Mouse (Mus musculus): ENCODE measurements at regions not wholly inside any gene's neighbourhood (a gene's known extent, or its start where the extent isn't known, plus 50 kb on each side); places are given as distances from the start of the nearest gene placed in this dataset.

DNA sequence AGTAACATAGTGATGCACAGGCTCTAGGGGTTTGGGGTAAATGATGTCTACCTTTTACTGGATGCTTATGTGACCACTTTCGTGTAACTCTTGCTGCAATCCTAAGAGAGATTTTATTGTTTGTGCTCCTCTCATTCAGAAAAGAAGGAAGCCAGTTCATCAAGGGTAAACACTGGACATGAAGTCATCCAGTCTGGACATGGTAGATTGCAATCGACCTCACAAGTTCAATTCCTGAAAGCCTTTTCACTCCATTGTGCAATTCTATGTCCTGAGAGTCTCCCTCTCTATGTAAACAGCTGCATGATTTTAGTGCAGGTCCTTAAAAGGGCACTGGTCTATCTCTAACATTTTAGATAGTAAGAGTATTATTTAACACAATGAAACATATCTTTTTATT, 73.5 kb upstream of the Gm16223 start:
- no peak for DNase-seq

DNA sequence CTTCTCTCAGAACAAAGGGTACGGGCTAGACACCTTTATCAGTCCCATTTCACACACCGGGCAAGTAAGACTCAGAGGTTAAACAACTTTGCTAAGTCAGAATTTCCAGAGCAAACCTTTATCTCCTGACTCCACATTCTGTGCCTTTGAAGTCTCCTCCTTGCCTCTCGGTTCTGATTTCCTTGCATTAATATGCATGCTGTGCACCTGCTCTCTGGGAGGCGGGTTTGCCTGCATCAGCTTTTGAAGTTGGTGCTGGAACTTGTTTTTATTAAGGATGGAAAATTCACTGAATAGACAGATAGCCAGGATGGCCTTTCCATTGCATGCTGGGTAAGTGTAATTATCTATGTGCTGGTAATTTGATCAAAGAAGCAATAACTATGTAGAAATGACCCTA, 84.2 kb upstream of the Gm16223 start:
- no peak for DNase-seq

DNA sequence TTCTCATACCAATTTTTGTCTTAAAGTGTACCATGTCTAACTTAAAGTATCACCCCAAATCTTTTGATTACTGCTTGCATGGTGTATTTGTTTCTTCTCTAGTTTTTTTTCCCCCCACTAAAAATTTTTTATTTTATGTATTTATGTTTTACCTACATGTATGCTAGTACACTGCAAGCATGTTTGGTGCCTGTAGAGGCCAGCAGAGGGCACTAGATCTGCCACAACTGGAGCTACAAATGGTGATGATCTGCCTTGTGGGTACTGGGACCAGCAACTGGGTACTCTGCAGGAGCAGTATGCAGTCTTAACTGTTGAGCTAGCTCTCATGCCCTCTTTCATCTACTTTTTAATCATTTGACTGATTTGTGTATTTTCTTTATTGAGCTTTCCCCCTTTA, 92.2 kb upstream of the Gm16223 start:
- peak in 1 of 2 experiments; percentile 1 for DNase-seq

DNA sequence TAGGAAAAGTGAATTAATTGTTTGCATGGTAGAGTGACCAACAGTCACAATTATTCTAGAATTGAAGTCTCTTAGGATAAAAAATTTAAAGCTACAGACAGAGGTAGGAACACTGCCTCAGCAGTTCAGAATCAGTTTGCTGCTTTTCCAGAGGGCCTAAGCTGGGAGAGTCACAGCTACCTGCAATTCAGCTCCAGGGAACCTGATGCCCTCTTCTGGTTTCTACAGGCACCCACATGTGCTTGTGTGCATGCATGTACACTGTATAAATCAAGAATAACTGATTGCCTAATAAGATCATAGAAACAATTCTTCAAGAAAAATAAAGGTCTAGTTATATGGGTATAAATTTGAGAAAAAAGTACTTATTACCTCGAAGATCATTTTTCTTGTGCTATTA, 96.6 kb upstream of the Gm16223 start:
- DNase-seq = peak; percentile 2 to 4

DNA sequence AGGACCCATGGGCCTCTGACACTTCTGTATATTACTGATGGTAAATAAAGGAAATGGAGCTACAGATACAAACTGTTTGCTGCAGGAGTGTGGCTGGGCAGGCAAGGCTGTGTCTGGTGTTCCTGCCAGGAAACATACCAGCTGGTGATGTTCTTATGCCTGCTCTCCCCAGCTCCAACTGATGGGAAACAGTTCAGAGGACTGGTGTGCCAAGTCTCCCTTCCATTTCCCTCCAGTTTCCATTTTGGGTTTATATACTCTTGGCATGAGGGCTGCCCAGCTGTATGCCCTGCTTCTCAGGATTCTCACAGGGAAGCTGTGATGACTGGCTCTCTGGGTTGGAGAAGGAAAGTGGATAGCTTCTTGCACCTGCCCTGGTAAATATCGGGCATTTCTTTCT, 100.8 kb upstream of the Gm16223 start:
- no peak for DNase-seq

DNA sequence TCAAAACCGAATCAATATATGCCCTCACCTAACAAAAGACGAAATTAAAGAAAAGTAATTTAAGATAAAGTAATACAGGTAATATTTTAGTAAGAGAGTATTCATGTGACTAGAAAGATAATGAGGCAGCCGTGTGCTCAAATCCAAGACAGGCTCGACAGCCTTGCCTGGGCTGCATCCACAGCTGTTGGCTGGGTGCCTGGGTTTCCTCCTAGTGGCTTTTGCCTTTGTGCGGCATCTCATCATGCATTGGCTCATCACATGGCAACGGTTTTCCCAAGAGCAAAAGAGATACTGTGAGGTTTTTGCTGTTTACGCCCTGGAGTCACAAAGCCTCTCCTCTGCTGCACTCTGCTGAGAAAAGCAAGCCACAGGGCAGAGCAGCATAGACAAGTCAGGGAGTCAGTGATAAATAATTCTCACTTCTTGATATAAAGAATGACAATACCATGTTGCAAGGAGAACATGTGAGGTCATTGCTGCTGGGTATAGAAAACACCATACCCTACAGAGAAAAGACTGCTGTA, 103.1 kb upstream of the Bod1l start:
- DNase-seq = no peak

DNA sequence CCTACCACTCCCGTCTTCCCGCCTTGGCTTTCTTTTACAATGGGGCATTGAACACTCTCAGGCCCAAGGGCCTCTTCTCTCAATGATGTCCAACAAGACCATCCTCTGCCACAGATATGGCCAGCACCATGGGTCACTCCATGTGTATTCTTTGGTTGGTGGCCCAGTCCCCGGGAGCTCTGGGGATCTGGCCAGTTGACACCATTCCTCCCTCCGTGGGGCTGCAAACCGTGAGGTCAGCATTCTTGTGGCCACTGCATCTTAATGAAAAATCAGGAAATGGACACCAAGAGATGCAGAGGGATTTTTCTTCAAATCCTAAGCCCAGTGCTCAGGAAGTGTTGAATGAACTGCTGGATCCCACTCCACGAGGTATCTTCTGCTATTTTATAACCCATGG, 99.3 kb upstream of the Bod1l start:
- DNase-seq = no peak

DNA sequence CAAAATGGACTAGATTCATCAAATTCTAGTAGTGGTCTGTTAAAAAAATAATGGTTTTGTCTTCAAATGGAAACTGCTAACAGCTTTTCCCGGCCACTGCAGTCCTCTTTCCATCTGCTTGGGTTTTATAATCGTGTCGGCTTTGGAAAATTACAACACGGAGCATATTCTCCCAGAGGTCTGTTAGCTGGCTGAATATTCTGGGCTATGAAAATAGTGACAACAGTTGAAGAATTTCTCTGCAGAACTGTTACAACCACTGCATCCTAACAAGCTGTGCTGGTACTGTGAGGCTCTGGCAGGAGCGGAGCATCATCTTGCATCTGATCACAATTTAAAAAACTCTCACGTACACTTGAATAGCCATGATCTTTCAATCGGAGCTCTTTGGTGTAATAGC, 98.0 kb upstream of the Bod1l start:
- DNase-seq = no peak

DNA sequence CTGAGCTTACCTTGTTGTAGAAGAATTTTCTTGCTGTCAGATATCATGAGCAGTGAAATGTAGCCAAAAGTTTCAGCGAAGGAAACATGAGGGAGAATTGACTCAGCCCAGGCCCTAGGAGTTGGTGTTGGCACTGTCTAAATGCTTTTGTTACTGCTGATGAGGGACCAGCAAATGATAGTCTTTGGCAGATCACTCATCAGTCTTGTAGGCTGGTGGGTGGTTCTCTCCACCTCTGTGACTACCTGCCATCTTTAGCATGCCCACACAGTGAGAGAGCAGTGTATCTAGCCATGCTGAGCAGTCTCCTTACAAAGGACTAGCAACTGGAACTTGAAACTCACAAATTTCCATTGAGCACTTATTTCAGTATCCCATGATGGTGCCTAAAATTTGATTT, 97.1 kb upstream of the Bod1l start:
- no peak for DNase-seq

DNA sequence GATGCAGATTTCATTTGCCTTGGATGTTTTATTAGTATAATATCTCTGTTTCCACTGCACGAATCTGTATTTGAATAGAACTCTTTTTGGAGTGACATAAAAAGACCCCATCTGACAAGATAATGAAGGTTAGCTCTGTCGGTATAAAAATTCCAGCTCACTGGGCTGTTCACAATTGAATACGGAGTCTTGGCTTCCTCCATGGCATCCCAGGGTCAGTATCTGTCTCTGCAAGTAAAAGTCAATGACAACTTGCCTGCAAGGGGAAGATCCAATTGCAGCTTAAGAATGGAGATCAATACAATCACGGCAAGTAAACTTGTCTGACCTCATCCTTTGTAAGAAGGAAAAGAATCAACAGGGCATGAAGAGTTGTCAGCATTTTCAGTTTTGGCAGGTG, 95.6 kb upstream of the Bod1l start:
- DNase-seq = no peak

DNA sequence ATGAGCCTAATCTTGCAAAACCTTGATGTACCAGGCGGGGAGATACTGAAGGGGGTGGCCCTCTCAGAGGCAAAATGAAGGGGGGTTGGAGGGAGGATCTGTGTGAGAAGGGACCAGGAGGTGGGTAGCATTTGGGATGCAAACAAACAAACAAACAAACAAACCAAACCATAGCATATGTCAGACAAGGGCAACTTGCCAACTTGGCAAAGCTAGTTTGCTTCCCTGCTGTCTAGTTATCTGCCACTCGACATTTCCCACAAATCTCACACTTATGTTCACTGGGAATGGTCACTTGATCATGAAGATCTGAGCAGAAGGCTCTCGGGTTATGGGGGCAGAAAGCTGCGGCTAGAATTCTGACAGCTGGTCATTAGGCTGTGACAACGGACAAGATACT, 65.9 kb upstream of the Bod1l start:
- DNase-seq = no peak

DNA sequence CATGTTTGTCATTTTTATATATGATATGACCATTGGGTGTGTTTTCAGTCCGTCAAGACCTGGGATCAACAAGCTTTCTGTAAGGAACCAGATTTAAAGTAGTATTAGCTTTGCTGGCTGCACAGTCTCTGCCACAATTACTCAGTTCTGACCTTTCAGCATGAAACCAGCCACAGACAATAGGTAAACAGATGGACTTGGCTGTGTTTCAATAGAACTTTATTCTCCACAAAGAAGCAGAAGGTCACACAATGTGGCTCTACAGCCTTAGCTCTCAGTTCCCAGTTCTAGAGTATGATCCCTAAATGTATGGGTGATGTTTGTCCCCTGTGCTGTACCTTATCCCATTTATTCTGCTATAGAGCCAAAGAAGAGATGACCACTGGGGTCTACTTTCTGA, 63.6 kb upstream of the Bod1l start:
- DNase-seq = no peak

DNA sequence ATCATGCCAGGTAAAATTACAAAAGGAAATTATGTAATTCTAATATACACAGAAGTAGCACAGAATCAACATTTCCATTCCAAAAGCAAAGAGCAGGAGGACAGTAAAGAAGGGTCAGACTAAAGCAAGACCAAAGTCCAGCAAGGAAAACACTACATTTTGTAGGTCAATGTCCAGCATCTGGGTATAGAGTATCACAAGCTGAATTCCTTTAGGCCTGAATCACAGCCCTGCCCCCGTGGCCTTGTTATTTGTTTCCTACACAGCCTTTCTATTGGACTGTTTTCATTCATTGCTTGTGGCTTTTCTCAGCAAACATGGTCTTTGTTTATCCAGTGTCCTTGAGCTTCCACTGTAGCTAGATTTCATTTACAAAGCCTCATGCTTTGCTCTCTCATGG, 60.4 kb upstream of the Bod1l start:
- no peak for DNase-seq

DNA sequence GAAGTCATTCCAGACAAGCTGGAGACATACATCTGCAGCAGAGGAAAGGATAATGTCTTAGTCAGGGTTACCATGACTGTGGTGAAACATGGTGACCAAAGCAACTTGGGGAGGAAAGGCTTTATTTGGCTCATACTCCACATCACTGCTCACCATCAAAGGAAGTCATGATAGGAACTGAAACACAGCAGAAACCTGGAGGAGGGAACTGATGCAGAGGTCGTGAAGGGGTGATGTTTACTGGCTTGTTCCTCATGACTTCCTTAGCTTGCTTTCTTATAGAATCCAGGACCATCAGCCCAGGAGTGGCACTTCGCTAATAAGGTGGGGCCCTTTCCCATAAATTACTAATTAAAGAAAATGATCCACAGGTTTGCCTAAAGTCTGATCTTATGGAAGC, 55.1 kb upstream of the Bod1l start:
- no peak for DNase-seq

DNA sequence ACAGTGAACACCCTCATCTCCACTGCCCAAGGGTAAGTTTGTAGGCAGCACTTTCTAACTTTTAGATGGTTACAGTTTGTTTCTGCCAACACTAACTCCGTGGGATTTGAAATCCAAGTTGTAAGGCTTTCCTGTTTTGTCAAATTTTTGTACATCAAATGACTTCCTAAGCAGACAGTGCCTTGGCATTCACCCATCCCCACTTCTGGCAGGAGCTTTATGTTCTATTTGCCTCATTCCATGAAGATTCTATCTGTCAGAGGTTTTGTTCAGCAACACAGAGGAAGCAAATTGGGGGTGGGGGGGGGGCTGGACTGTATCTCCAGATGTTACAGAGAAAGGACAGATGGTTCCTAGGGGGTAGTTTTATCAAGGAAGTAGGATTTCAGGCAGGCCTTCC, 54.6 kb upstream of the Bod1l start:
- no peak for DNase-seq
